Mouse (Mus musculus) hindbrain, postnatal 0 days (tissue): ENCODE measurements at regions not wholly inside any gene's neighbourhood (a gene's known extent, or its start where the extent isn't known, plus 50 kb on each side); places are given as distances from the start of the nearest gene placed in this dataset.
A peak's percentile ranks its signal among the peaks of the same experiment; 100 is the strongest.
"Not testable (repeated sequence)": the region's sequence is repeated elsewhere in the genome, so short reads cannot be mapped to it uniquely, and the experiment has no call there.

Experiments used
- ATAC-seq: fragments of 200-750 bp; cut with Nextera tagmentation; 2 replicates; pipeline ENCODE4 v1.8.0; 2017; ENCODE audit warnings: mild to moderate bottlenecking, moderate TSS enrichment, moderate library complexity
- DNase-seq: peaks from one replicate; pipeline ENCODE4 v3.0.0-alpha.2; 2015; ENCODE audit warnings: low spot score
- H3K27ac ChIP-seq: fragments of 300-500 bp; sonication (generic); 2 replicates; pipeline ENCODE4 v1.5.1; 2014; ENCODE audit warnings: mild to moderate bottlenecking
- H3K27me3 ChIP-seq: fragments of 300-500 bp; sonication (generic); 2 replicates; pipeline ENCODE4 v1.6.1; 2014; ENCODE audit warnings: low read length, mixed read lengths; ENCODE audit not compliant: insufficient read depth
- H3K36me3 ChIP-seq: fragments of 300-500 bp; sonication (generic); 2 replicates; pipeline ENCODE4 v1.6.1; 2014; ENCODE audit warnings: low read length, mixed read lengths; ENCODE audit not compliant: insufficient read depth
- H3K4me1 ChIP-seq: fragments of 300-500 bp; sonication (generic); 2 replicates; pipeline ENCODE4 v1.6.1; 2014; ENCODE audit warnings: antibody characterized with exemption, low read length, mixed read lengths; ENCODE audit not compliant: insufficient read depth
- H3K4me2 ChIP-seq: fragments of 300-500 bp; sonication (generic); 2 replicates; pipeline ENCODE4 v1.6.1; 2014; ENCODE audit warnings: low read depth, mild to moderate bottlenecking, low read length, moderate library complexity, mixed read lengths
- H3K4me3 ChIP-seq: fragments of 300-500 bp; sonication (generic); 2 replicates; pipeline ENCODE4 v1.5.1; 2014; ENCODE audit warnings: low read length
- H3K9ac ChIP-seq: fragments of 300-500 bp; sonication (generic); replicated peaks from 2 replicates; pipeline ENCODE4 v1.6.1; 2014; ENCODE audit warnings: mild to moderate bottlenecking, low read length, moderate library complexity, mixed read lengths
- H3K9me3 ChIP-seq: fragments of 300-500 bp; sonication (generic); 2 replicates; pipeline ENCODE4 v1.6.1; 2016; ENCODE audit warnings: low read length, mixed read lengths
- CTCF ChIP-seq: IDR thresholded peaks from 2 replicates; pipeline ENCODE4 v1.5.1; 2016; ENCODE audit warnings: antibody characterized with exemption, control low read depth, low read depth
- WGBS: fragments of 180-500 bp; shearing (Covaris S2); extraction: QIAGEN DNeasy Blood & Tissue Kit; methylation state at CpG from one replicate; pipeline ENCODE4 v1.1.7; 2014; 5-methylcytosine and 5-hydroxymethylcytosine counted together

DNA sequence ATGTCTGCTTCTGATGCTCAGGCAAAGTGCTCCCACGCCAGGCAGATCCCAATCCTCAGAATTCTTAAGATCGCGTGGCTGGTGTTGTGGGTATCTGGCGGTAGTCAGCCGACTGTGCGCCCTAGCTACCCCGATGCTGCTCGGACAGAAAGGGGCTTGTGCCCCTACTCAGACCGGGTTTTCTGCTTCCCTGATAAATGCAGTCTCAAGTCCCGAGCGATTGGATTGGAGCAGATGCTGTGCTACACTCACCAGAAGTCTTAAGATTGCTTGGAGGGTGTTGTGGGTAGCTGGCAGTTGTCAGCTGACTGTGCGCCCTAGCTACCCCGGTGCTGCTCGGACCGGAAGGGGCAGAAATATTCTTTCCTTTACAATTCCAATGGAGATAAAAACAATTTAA is 99.3 kb downstream of the Gm7489 start:
- H3K9ac ChIP-seq, DNase-seq, H3K4me2 ChIP-seq, H3K27ac ChIP-seq, H3K9me3 ChIP-seq, H3K4me1 ChIP-seq, H3K27me3 ChIP-seq, H3K4me3 ChIP-seq, ATAC-seq, H3K36me3 ChIP-seq: not testable (repeated sequence)
- WGBS = 91% methylated on average over 15 of the region's 15 CpGs

DNA sequence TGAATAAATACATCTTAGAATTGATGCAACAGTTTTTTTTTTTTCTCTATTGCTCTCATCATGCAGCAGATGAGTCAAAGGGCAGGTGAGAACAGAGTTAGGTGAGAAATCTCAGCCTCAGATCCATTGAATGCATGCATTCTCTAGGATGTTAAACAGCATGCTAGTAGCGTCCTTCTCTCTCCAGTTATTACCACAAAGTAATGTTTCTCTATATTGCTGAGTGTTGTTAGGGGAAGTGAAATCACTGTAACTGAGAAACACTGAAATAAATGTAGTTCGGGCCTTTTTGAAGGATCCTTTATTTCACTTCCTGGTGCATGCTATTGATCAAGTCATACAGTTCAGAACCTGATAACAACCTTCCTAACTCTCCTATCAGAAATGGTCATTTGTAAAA is 105.2 kb downstream of the Gm7489 start:
- ATAC-seq (no peak), DNase-seq (no peak)
- no peaks in the 10 kb centered on the region for H3K36me3 ChIP-seq
- H3K4me3 ChIP-seq = no peak overlapping the region
- no peaks in the 10 kb centered on the region for H3K4me1 ChIP-seq
- no peak overlapping the region for H3K27ac ChIP-seq
- H3K4me2 ChIP-seq = no peak overlapping the region
- no peaks in the 10 kb centered on the region for H3K27me3 ChIP-seq
- TF ChIP-seq CTCF = no peak
- H3K9ac ChIP-seq = no peak overlapping the region
- H3K9me3 ChIP-seq = no peaks in the 10 kb centered on the region
- WGBS = 88% methylated on average over 2 of the region's 2 CpGs

DNA sequence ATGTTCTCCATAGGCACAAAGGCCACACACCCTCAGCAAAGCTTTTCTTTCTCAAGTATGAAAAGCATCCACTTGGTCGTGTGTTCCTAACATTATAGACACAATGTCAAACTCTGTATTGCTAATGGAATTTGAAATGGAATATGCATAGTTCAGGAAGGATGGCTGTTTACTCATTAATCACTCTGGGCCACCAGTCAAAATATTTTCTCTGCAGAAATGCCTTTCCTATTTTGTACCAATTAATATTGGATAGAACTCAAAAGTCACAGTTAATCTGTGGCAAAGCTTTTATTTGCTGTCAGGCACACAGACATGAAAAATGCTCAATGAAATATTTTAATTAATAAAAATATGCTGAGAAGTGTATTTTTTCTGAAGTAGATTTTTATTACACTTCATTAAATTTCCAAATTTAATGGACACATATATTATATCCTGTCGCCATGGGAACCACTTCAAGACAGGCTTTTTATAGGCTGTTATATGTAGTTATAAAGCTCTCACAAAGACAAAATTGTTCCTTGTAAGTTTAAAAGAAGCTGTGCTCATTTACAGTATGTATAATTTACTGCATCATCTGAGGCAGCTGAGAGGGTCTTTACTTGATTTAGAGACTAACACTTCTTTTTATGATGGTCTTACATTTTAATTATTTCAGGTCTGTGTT is 110.6 kb downstream of the Gm7489 start:
- Histone ChIP-seq H3K27me3 (no peaks in the 10 kb centered on the region), H3K27ac (no peak overlapping the region), H3K9me3 (no peaks in the 10 kb centered on the region), H3K9ac (no peak overlapping the region), H3K36me3 (no peaks in the 10 kb centered on the region), H3K4me2 (no peak overlapping the region), H3K4me3 (no peak overlapping the region), H3K4me1 (no peaks in the 10 kb centered on the region)
- 68% methylated on average over 2 of the region's 2 CpGs for WGBS
- ATAC-seq = no peak
- DNase-seq = peak; percentile 3
- TF ChIP-seq CTCF = no peak

DNA sequence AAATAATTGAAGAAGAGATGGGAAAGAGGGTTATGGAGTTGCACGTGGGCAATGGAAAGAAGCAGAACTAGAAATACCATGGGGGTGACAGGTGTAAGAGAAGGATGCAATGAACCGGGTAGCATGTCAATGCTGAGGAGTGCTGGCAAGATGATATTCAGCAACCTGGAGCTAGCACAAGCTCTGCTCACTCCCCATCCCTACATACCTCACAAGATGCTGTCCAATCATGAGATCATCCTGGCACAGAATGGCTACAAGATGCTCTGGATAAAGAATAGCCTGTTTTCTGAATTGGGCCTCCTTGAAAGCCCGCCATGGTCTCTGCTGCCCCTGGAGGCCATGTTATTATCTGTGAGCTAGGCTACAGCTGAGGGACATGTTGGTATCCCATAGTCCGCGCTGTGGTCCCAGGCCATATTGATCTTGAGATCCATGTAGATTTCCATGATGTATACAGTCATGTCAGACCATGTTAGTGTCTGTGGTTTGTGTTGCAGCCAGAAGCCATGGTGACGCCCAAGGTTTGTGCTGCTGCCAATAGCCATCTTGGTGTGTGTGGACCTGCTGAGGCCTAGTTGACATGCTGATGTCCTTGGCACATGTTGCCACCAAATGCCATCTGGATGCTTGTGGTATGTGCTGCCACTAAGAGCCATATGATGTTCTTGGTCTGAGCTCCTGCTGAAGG is 114.0 kb downstream of the Gm7489 start:
- Histone ChIP-seq H3K4me3 (no peak overlapping the region), H3K9ac (no peak overlapping the region), H3K4me2 (no peak overlapping the region), H3K9me3 (no peaks in the 10 kb centered on the region), H3K36me3 (no peaks in the 10 kb centered on the region), H3K4me1 (no peaks in the 10 kb centered on the region), H3K27me3 (no peaks in the 10 kb centered on the region), H3K27ac (no peak overlapping the region)
- 89% methylated on average over 6 of the region's 6 CpGs for WGBS
- peak; percentile 88 for ATAC-seq
- peak; percentile 50 for DNase-seq
- TF ChIP-seq CTCF = peak; percentile 42

DNA sequence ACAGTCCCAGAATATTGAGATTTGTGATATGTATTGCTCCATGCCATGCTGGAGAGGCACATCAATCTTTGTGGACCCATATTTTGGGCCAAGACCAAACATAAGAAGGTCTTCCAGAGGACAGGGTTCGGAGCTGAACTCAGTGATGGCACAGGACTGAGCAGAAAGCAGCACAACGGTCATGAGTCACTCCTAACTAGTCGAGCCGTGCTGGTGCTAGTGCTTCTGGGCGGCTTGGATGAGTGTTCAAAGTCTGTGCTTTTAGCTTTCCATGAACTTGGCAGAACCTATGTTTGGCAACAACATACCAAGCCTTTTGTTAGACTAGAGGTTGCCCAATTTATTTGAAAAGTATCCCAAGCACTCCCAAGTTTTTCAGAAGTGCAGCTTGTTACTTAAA is 149.1 kb downstream of the Gm7489 start:
- Histone ChIP-seq H3K36me3 (no peaks in the 10 kb centered on the region), H3K27ac (no peak overlapping the region), H3K9me3 (no peaks in the 10 kb centered on the region), H3K4me1 (no peaks in the 10 kb centered on the region), H3K9ac (no peak overlapping the region), H3K27me3 (no peaks in the 10 kb centered on the region), H3K4me2 (no peak overlapping the region), H3K4me3 (no peak overlapping the region)
- DNase-seq (no peak), ATAC-seq (no peak)
- 82% methylated on average over 5 of the region's 5 CpGs for WGBS
- no peak for TF ChIP-seq CTCF

DNA sequence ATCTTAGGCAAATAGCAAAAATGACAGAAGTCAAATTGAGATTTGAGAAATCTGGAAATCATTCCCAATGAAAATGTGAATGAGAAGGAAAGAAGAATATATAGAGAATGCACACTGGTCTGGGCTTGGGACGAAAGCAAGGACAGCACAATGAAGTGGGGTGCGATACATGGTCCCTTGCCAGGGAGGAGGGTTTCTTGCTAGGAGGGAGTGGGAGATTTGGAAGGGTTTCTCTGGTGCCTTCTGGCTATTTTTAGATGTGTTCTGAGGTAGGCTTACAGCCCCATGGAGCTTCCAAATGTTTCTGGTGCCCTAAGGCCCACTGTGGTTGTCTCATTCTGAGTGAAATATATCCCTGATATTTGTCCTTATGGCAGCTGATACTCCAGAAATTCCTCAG is 166.0 kb downstream of the Gm7489 start:
- WGBS = 76% methylated on average over 2 of the region's 2 CpGs

DNA sequence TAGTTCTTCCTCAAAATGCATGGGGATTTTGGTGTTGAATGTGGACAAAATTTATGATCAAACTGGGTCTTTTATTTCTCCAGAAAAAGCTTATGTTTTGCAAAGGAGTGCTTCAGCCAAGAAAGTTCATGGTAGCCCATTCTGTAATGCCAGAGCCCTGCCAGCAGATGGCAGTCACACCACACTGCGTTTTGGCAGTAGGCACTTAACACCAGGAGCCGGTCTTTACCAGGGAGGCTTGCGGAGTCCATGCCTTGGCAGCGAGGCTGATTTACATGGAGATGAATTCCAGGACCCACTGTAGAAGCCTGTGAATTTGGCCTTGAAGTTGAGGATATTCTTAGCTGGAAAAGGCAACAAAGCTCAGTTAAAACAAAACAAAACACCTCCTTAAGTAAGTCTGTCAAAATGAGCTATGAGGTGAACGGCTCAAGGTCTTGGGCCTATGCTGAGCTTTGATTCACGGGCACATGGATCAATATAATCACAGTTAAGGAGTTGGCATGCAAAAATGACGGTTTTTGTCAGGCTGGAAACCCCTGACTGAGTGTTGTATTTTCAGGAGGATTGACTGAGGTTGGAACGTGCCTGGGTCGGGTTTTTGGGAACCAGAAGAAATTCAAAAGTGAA is 185.4 kb downstream of the Gm7489 start:
- Histone ChIP-seq H3K4me2 (no peak overlapping the region), H3K9me3 (no peaks in the 10 kb centered on the region), H3K27me3 (no peaks in the 10 kb centered on the region), H3K27ac (no peak overlapping the region), H3K9ac (no peak overlapping the region), H3K36me3 (no peaks in the 10 kb centered on the region), H3K4me3 (no peak overlapping the region), H3K4me1 (no peaks in the 10 kb centered on the region)
- TF ChIP-seq CTCF = peak; percentile 96
- peak; percentile 70 for ATAC-seq
- DNase-seq = peak; percentile 86
- WGBS = 36% methylated on average over 9 of the region's 9 CpGs

More for the DNA sequence above, 166.0 kb downstream of the Gm7489 start:
- Histone ChIP-seq H3K4me3 (no peak overlapping the region), H3K4me1 (no peaks in the 10 kb centered on the region), H3K27me3 (no peaks in the 10 kb centered on the region), H3K36me3 (no peaks in the 10 kb centered on the region), H3K4me2 (no peak overlapping the region), H3K9me3 (no peaks in the 10 kb centered on the region), H3K27ac (no peak overlapping the region), H3K9ac (no peak overlapping the region)
- ATAC-seq (no peak), DNase-seq (no peak)
- TF ChIP-seq CTCF = no peak
